In the genomic region with DNA sequence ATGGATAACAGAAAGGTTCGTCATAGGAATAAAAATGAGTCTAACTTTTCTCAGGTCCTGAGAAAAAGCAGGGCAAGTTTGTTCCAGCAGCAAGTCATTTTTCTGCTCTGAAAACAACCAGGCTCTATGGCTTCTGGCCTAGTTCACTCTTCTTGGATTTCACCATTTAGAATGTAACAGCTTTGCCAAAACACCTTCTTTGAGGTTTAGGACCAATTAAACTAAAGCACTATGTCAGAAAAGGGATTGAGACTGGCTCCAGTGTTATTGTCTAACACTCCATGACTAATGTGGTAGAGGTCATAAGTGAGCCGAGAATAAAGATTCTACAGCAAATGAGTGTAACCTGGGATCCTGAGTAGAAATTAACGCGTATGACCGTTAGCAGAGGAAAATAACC, we compare ENCODE assay signal across 21 mouse cellular contexts. TPM values are rescaled to one million over a fixed set of nuclear protein-coding genes. Genes with fewer than 3 reads are reported as not detected.
"Had no signal": no experiment of that assay in that cellular context is flagged by ENCODE, and none has a peak within 500 bp of the region (broad histone marks: within the 10 kb centered on the region; RNA-seq: fewer than 3 reads in every experiment).

No protein-coding gene starts in this region.

- H3K4me2 ChIP-seq: liver, embryonic 11.5 days; liver, embryonic 15.5 days; neural tube, embryonic 12.5 days had no signal

- H3K9me3 ChIP-seq: liver, embryonic 15.5 days; midbrain, embryonic 10.5 days; neural tube, embryonic 12.5 days had no signal

- H3K4me1 ChIP-seq: liver, embryonic 15.5 days; midbrain, embryonic 10.5 days; neural tube, embryonic 12.5 days had no signal

- H3K27ac ChIP-seq: liver, embryonic 15.5 days; midbrain, embryonic 10.5 days; neural tube, embryonic 12.5 days had no signal

- ATAC-seq: lung, postnatal 0 days had no signal

- H3K4me3 ChIP-seq: liver, embryonic 15.5 days; midbrain, embryonic 10.5 days; neural tube, embryonic 12.5 days had no signal

- H3K27me3 ChIP-seq: liver, embryonic 15.5 days; neural tube, embryonic 12.5 days had no signal

- DNase-seq: kidney, adult 11 months; kidney, postnatal 10 days; lung, adult 2 months; lung, postnatal 36 days; midbrain, embryonic 14.5 days; right cerebral cortex, postnatal 14 days; thymus, adult 2 months; thymus, postnatal 25 days had no signal

- H3K9ac ChIP-seq: liver, embryonic 15.5 days; neural tube, embryonic 12.5 days had no signal

- H3K36me3 ChIP-seq: liver, embryonic 15.5 days; midbrain, embryonic 10.5 days; neural tube, embryonic 12.5 days had no signal

RNA-seq across cellular contexts. Expression of gene Pmch, which starts 58.9 kb away (rescaled TPM):
- total RNA-seq: layer of hippocampus, postnatal 14 days; left cerebral cortex, postnatal 14 days; megakaryocyte, adult 5-6 weeks; neutrophil, adult 5-6 weeks had no signal
- polyA plus RNA-seq: kidney, embryonic 14.5 days; large intestine, adult 2 months; lung, adult 2 months; neural tube, embryonic 12.5 days; testis, adult 2 months; thymus, adult 2 months; urinary bladder, adult 2 months had no signal
